Mouse (Mus musculus): ENCODE data around the gene Cog7. TPM values are rescaled to one million over a fixed set of nuclear protein-coding genes. Genes with fewer than 3 reads are reported as not detected.

The Cog7 gene
- polyA plus RNA-seq (2015; fragmentation: Nextera tagmentation; extraction: Ambion mirVana), result 10.3 and 12.1 TPM in 2 replicates

DNA sequence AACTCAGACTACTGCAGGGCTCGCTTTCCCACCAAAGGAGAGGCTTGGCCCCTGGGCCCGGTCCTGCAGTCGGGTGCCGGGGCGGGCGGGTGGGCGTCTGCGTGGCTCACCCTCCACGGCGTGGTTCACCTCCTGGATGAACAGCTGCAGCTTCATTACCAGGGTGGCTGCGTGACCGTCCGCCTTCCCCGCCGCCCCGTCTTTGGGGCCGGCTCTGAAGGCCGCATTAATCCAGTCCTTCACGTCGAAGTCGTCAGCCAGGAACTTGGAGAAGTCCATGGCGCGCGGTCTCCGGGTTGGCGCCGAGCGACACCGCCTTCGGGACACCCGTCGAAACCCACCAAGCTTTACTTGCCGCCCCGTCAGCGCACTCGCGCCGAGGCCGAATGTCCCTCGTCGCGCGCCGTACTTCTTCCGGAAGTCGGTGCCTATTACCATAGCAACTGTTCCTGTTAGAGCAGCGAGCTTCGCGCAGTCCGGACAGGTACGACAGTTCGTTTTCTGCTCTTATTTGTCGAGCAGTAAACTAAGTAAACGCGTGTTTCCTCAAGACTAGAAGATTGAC lies at the start of gene Cog7:
TSS of gene Cog7 (minus strand) at position 405 of the 565 bp plus-strand sequence.

DNA sequence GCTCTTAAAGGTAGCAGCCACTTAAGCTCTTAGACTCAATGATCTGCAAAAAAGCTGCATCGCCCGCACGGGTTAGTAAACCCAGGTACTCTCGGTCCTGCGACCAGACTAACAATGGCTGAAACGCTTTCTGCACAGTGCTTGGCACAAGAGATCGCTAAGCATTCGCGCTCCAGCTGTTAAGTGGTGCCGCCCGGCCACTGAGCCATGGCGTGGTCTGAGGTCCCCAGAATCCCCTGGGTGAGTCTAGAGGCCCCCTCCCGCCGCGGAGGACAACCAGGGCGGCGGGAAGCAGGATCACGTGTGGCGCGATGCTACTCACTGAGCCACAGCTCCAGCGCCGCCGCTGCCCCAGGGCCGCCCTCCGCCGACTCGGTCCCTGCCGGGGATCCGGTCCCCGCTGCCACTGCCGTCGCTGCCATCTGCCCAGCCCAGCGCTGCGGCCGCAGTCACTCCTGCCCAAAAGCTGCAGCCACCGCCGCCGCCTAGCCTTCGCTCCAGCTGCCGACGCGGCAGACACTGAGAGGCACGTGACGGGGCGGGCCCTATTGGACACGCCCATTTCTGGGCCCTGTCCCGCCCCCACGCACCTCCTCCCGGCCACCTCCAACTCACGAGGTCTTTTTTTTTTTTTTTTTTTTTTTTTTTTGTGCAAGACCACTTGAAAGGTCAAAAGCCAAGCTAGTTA lies 39.3 kb upstream of the Cog7 start, which contains the start of gene Gga2:
TSS of gene Gga2 (minus strand) at position 556 of the 688 bp plus-strand sequence.

DNA sequence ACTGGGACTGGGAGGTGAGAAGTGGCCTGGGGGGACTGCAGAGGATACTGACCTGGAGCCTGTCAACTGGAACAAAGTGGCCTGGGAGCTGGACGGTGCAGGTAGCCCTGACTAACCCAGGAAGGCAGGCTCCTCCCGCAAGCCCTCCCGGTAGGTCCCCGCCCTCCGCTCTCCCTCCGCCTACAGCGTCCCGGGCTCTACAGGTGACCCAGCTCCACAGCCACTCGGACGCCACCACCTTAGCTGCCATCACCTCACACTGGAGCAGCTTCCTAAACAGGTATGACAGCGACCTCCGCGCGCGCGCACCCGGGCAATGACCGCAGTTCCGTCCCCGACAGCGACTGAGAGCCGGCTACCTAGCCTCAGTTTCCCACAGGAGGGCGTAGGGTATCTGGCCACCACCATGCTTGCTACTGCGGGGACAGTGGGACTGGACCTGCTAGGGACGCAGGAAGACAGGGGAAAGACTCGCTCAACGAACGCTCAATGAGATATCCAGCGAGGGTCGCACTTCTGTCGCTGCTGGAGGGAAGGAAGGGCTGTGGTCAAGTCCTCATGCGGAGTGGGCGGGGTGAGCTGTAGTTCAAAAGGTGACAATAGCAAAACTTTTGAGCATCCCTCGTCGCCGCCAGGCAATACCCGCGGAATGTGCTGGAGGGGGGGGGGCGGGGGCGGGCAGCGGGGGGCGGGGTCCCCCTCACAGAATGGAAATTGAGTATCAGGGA lies 116.5 kb downstream of the Cog7 start, which contains the start of gene Scnn1b:
TSS of gene Scnn1b (plus strand) at position 181 of the 728 bp plus-strand sequence.

Other genes starting within 250 kb of the Cog7 start
- not detected in 2 replicates for gene Scnn1g, start 247.2 kb downstream of the Cog7 start, polyA plus RNA-seq (2015; fragmentation: Nextera tagmentation; extraction: Ambion mirVana)
- not detected in 2 replicates for gene Scnn1b, start 116.7 kb downstream of the Cog7 start, polyA plus RNA-seq (2015; fragmentation: Nextera tagmentation; extraction: Ambion mirVana)
- gene Gga2, start 39.5 kb upstream of the Cog7 start, polyA plus RNA-seq (2015; fragmentation: Nextera tagmentation; extraction: Ambion mirVana), result 28.3 and 31.9 TPM in 2 replicates
- 14.5 and 18.5 TPM in 2 replicates for gene Ubfd1, start 85.5 kb upstream of the Cog7 start, polyA plus RNA-seq (2015; fragmentation: Nextera tagmentation; extraction: Ambion mirVana)
- 5.1 and 5.8 TPM in 2 replicates for gene Ears2, start 85.6 kb upstream of the Cog7 start, polyA plus RNA-seq (2015; fragmentation: Nextera tagmentation; extraction: Ambion mirVana)
- gene Ndufab1, start 120.2 kb upstream of the Cog7 start, polyA plus RNA-seq (2015; fragmentation: Nextera tagmentation; extraction: Ambion mirVana), result 427 and 451 TPM in 2 replicates
- 17.4 and 17.5 TPM in 2 replicates for gene Palb2, start 151.3 kb upstream of the Cog7 start, polyA plus RNA-seq (2015; fragmentation: Nextera tagmentation; extraction: Ambion mirVana)
- gene Dctn5, start 151.3 kb upstream of the Cog7 start, polyA plus RNA-seq (2015; fragmentation: Nextera tagmentation; extraction: Ambion mirVana), result 53.7 and 62.2 TPM in 2 replicates
- 103 and 112 TPM in 2 replicates for gene Plk1, start 177.7 kb upstream of the Cog7 start, polyA plus RNA-seq (2015; fragmentation: Nextera tagmentation; extraction: Ambion mirVana)
- 0.05 TPM in 1 of 2 replicates, not detected in the other for gene Ern2, start 204.5 kb upstream of the Cog7 start, polyA plus RNA-seq (2015; fragmentation: Nextera tagmentation; extraction: Ambion mirVana)
- 2.3 and 3.2 TPM in 2 replicates for gene Chp2, start 237.8 kb upstream of the Cog7 start, polyA plus RNA-seq (2015; fragmentation: Nextera tagmentation; extraction: Ambion mirVana)

Data from spleen, postnatal 0 days (tissue).